Mouse (Mus musculus) heart, embryonic 12.5 days (tissue): ENCODE results near the gene Zmynd8. TPM values are rescaled to one million over a fixed set of nuclear protein-coding genes. Genes with fewer than 3 reads are reported as not detected.
"Not testable (repeated sequence)": the region's sequence is repeated elsewhere in the genome, so short reads cannot be mapped to it uniquely, and the experiment has no call there.

Source experiments
- ATAC-seq: fragments of 200-750 bp; cut with Nextera tagmentation; 2 replicates; pipeline ENCODE4 v1.8.0; 2017; ENCODE audit warnings: moderate TSS enrichment, moderate library complexity; ENCODE audit not compliant: insufficient number of reproducible peaks, low FRiP score
- H3K27ac ChIP-seq: fragments of 300-500 bp; sonication (generic); 2 replicates; pipeline ENCODE4 v1.5.1; 2016; ENCODE audit warnings: mild to moderate bottlenecking, moderate library complexity; ENCODE audit not compliant: poor library complexity, severe bottlenecking
- H3K27me3 ChIP-seq: fragments of 300-500 bp; sonication (generic); replicated peaks from 2 replicates; pipeline ENCODE4 v1.6.1; 2016; ENCODE audit warnings: mild to moderate bottlenecking, moderate library complexity
- H3K36me3 ChIP-seq: fragments of 300-500 bp; sonication (generic); 2 replicates; pipeline ENCODE4 v1.6.1; 2016; ENCODE audit warnings: mild to moderate bottlenecking, moderate library complexity
- H3K4me1 ChIP-seq: fragments of 300-500 bp; sonication (generic); replicated peaks from 2 replicates; pipeline ENCODE4 v1.6.1; 2016; ENCODE audit warnings: mild to moderate bottlenecking
- H3K4me2 ChIP-seq: fragments of 300-500 bp; sonication (generic); 2 replicates; pipeline ENCODE4 v1.6.1; 2016; ENCODE audit warnings: mild to moderate bottlenecking, moderate library complexity
- H3K4me3 ChIP-seq: fragments of 300-500 bp; sonication (generic); 2 replicates; pipeline ENCODE4 v1.5.1; 2016; ENCODE audit warnings: mild to moderate bottlenecking
- H3K9ac ChIP-seq: fragments of 300-500 bp; sonication (generic); 2 replicates; pipeline ENCODE4 v1.6.1; 2016; ENCODE audit warnings: mild to moderate bottlenecking, moderate library complexity
- H3K9me3 ChIP-seq: fragments of 300-500 bp; sonication (generic); replicated peaks from 2 replicates; pipeline ENCODE4 v1.6.1; 2016; ENCODE audit warnings: mild to moderate bottlenecking, moderate library complexity
- WGBS: fragments of 180-500 bp; shearing (Covaris S2); methylation state at CpG from one replicate; pipeline ENCODE4 v1.1.7; 2016; 5-methylcytosine and 5-hydroxymethylcytosine counted together
- polyA plus RNA-seq: library from polyadenylated mRNA; unstranded; fragments of >200 nt; fragmentation: Nextera tagmentation; extraction: Ambion mirVana; gene quantifications from 2 replicates; pipeline ENCODE4 v1.2.1, GENCODE M21; 2016

The Zmynd8 gene
- polyA plus RNA-seq, 1 experiment from 2014 or later = 44.7 TPM

DNA sequence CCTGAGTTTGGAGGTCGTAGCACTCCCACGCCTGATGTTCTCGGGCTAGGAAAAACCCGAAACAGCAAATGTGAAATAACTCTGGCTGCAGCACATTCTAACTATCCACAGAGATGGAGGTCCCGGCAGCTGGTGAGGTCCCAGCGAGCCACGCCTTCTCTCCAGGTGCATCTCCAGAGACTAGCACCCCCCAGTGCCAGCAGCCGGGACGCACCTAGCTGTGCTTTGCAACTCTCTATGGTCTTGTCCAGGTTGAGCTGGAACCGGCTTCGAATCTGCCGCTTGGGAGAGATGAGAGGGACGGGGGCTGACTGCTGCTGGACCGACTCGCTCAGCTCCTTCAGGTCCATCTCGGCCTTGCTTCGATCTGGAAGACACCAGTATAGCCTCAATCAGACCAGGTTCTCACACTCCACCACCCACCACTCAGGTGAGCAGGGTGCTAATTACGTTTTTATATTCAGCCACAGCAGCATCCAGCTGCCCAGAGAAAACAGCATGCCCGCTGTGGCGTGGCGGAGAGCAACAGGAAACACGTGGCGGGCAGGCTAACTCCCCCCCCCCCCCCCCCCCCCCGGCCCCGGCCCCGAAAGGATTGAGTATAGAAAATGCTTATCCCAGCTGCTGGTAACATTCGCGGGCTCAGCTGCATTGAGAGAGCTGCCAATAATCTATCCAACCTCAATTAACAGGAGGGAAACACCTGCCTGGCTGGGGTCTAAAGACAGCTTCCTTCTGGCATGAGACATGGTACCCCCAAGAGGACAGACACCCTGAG is 83.5 kb downstream of the Zmynd8 start:
- H3K4me2 ChIP-seq = no peak overlapping the region
- H3K4me1 ChIP-seq = peaks cover 40% of the 10 kb centered on the region
- H3K36me3 ChIP-seq = peaks cover 86% of the 10 kb centered on the region
- 90% methylated on average over 26 of the region's 28 CpGs for WGBS
- H3K4me3 ChIP-seq = no peak overlapping the region
- H3K9ac ChIP-seq = no peak overlapping the region
- no peak for ATAC-seq
- no peak overlapping the region for H3K27ac ChIP-seq
- H3K9me3 ChIP-seq = no peaks in the 10 kb centered on the region
- H3K27me3 ChIP-seq = no peaks in the 10 kb centered on the region

DNA sequence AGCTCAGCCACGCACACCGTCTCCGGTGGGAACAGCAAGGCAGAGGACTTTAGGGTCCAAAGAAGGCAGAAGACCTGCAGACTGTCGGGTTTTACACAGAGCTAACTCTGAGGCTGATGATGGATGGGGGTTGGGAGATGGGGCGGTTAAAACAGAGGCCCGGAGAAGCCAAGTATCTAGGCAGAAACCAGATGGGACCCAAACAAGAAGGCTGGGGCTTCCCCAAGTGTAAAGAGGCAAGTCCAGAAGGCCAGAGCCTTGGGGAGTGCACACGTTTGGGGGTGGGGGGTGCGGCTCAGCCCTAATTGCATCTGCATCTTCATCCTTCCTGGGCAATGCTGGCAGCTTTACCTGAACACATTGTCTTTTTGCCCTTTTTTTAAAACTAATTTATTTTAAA is 85.9 kb downstream of the Zmynd8 start:
- H3K27me3 ChIP-seq = no peaks in the 10 kb centered on the region
- H3K36me3 ChIP-seq = peaks cover 97% of the 10 kb centered on the region
- 90% methylated on average over 8 of the region's 8 CpGs for WGBS
- no peak overlapping the region for H3K27ac ChIP-seq
- H3K4me1 ChIP-seq = peaks cover 21% of the 10 kb centered on the region
- no peak overlapping the region for H3K4me3 ChIP-seq
- no peak overlapping the region for H3K4me2 ChIP-seq
- no peak overlapping the region for H3K9ac ChIP-seq
- no peaks in the 10 kb centered on the region for H3K9me3 ChIP-seq
- ATAC-seq = no peak

DNA sequence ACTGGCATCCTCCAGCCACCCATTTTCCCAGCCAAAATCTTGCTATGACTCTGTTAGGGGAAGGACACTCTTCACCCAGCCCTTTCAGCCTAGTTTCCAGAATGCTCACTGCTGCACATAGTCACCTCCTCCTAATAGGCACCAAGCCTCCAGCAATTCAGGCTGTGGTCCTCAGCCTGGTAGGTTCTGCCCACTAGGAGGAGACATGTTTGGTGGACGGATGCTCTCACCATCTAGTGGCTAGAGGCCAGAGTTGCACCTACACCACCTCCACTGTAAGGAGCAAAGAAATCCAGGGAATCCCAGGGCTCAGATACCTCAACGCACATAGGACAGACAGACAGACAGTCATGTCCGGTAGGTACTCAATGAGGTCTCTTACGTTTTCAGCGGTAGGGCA is 87.3 kb downstream of the Zmynd8 start:
- WGBS = 56% methylated on average over 5 of the region's 5 CpGs
- no peak overlapping the region for H3K9ac ChIP-seq
- no peak overlapping the region for H3K4me3 ChIP-seq
- no peak for ATAC-seq
- no peaks in the 10 kb centered on the region for H3K27me3 ChIP-seq
- H3K36me3 ChIP-seq = peaks cover 96% of the 10 kb centered on the region
- H3K9me3 ChIP-seq = no peaks in the 10 kb centered on the region
- peaks cover 7% of the 10 kb centered on the region for H3K4me1 ChIP-seq
- H3K27ac ChIP-seq = no peak overlapping the region
- H3K4me2 ChIP-seq = no peak overlapping the region

DNA sequence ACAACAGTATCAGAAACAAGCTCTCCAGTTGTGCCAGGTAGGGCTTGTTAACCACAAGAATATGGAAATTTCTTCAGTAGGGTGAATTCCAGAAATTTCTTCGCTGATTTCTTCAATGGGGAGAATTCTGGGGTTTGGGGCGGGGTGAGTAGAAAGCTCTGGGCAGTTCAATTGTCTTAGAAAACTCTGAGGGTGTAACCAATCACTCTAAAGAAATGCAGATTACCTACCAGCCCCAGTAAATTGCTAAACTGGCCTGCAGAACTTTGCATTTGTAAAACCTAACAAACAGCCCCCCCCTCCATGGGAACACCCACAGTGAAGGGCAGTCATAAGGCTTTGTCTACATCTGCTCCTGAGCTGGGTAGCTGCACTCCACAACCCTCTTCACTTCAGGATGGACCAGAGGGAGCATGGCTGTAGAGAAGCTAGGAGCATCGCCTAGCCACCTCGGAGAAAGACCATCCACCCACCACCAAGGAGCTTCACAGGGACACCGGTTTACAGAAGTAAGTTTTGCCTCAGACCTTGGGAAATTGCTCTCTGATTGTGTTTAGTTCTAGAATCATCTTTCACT is 88.8 kb downstream of the Zmynd8 start:
- no peak overlapping the region for H3K27ac ChIP-seq
- H3K27me3 ChIP-seq = no peaks in the 10 kb centered on the region
- no peak for ATAC-seq
- H3K9ac ChIP-seq = no peak overlapping the region
- H3K4me3 ChIP-seq = no peak overlapping the region
- H3K9me3 ChIP-seq = no peaks in the 10 kb centered on the region
- WGBS = 93% methylated on average over 5 of the region's 5 CpGs
- no peak overlapping the region for H3K4me2 ChIP-seq
- peaks cover 97% of the 10 kb centered on the region for H3K36me3 ChIP-seq
- H3K4me1 ChIP-seq = no peaks in the 10 kb centered on the region

DNA sequence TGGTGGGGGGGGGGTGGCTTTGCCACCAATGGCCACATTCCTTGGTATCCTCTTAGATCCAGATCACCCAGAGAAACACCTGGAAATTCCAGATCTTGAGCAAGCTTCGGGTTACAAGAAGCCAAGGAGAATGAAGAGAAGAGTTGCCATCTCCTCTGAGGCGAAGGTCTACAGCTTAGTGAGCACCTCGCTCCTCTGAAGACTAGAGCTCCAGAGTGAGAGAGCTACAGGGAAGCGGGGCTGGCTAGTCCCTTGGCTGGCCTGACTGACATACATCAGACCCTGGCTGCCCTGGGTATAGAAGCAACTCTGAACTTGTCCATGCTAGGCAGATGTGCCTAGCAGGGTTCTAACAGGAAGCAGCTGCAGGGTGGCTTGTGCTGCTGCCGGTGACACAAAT is 89.7 kb downstream of the Zmynd8 start:
- no peak overlapping the region for H3K4me3 ChIP-seq
- H3K9me3 ChIP-seq = no peaks in the 10 kb centered on the region
- H3K27me3 ChIP-seq = no peaks in the 10 kb centered on the region
- no peak overlapping the region for H3K9ac ChIP-seq
- no peaks in the 10 kb centered on the region for H3K4me1 ChIP-seq
- ATAC-seq = no peak
- 96% methylated on average over 5 of the region's 5 CpGs for WGBS
- no peak overlapping the region for H3K27ac ChIP-seq
- peaks cover 97% of the 10 kb centered on the region for H3K36me3 ChIP-seq
- no peak overlapping the region for H3K4me2 ChIP-seq

DNA sequence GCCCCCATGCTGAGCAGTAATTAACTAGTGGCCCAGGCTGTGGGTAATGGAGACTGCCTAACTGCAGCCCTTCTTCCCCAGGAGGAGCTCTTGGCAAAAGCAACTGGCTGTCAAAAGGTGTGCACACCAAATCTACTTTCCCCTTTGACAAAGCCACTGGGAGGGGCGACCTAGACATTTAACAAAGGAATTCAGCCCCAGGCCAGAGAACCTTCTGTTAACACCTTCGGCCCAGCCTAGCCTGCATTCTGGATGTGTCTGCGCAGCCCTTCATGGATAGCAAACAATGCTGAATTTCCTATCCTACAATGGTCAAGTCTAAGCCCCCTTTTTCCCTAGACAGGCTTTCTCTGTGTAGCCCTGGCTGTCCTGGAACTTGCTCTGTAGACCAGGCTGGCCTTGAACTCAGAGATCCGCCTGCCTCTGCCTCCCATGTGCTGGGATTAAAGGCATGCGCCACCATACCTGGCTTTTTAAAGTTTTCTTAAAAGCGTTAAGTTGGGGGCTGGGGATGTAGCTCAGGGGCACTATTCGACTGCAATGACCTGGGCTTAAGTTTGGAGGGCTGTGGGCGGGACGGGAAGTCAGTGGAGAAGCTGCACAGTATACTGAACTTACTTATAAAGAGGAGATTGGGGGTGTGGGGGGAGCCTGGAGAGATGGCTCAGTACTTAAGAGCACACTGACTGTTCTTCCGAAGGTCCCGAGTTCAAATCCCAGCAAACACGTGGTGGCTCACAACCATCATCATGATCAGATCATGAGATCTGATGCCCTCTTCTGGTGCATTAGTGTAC is 90.4 kb downstream of the Zmynd8 start:
- WGBS = 95% methylated on average over 12 of the region's 12 CpGs
- no peak overlapping the region for H3K4me2 ChIP-seq
- H3K4me3 ChIP-seq = no peak overlapping the region
- no peak overlapping the region for H3K27ac ChIP-seq
- H3K4me1 ChIP-seq = no peaks in the 10 kb centered on the region
- no peaks in the 10 kb centered on the region for H3K27me3 ChIP-seq
- ATAC-seq = no peak
- no peak overlapping the region for H3K9ac ChIP-seq
- peaks cover 92% of the 10 kb centered on the region for H3K36me3 ChIP-seq
- H3K9me3 ChIP-seq = no peaks in the 10 kb centered on the region

DNA sequence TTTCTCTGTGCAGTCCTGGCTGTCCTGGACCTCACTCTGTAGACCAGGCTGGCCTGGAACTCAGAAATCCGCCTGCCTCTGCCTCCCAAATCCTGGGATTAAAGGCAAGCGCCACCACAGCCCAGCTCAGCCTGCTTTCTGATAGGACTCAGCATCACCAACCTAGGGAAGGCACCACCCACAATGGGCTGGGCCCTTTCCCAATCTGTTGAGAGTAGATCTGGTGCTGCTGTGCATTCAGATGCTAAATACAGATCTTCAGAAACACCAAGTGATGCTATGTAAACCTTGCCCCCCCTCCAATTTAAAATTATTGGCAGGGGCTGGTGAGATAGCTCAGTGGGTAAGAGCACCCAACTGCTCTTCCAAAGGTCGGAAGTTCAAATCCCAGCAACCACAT is 98.6 kb downstream of the Zmynd8 start:
- H3K27me3 ChIP-seq, ATAC-seq, H3K9ac ChIP-seq, H3K4me2 ChIP-seq, H3K4me1 ChIP-seq, H3K27ac ChIP-seq, H3K4me3 ChIP-seq, H3K9me3 ChIP-seq: not testable (repeated sequence)
- WGBS = 92% methylated on average over 3 of the region's 3 CpGs
- H3K36me3 ChIP-seq = peaks cover 89% of the 10 kb centered on the region

DNA sequence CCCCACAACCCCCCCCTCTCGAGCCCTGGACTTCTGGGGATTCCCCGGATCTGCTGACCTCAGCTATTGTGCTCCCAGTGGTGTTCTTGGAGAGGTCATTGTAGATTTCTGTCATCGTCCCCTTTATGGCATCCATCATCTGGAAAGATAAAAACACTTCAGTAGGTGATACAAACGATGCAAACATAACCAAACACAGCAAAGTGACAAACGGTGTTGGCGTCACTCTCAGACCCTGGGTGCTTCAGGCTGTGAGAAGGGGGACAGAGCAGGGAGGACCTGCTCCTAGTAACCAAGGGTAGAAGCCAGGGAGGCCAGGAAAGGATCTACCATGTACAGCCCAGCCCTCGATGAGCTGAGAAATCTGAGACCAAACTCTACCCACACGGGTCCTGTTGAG is 100.9 kb downstream of the Zmynd8 start:
- peaks cover 92% of the 10 kb centered on the region for H3K36me3 ChIP-seq
- WGBS = 54% methylated on average over 8 of the region's 8 CpGs

DNA sequence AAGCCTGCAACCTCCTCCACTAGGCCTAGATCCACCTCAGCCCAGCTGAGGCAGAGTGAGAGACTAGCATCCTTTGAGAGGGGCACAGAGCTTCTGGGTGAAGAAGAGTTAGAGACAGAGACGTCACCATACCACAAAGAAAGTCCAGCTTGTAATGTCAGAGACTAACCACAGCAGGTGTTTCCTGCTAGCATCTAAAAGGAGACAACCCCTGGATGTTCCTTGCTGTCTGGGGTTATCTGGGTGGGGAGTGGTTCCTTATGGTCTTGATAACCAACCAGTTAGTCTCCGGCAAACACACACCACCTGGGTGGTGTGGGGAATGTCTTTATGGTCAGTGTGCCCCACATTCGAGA is 105.6 kb downstream of the Zmynd8 start:
- peaks cover 32% of the 10 kb centered on the region for H3K4me1 ChIP-seq
- WGBS = 53% methylated on average over 3 of the region's 3 CpGs
- ATAC-seq = no peak
- H3K27ac ChIP-seq = no peak overlapping the region
- H3K27me3 ChIP-seq = no peaks in the 10 kb centered on the region
- peaks cover 94% of the 10 kb centered on the region for H3K36me3 ChIP-seq
- no peak overlapping the region for H3K9ac ChIP-seq
- H3K9me3 ChIP-seq = no peaks in the 10 kb centered on the region
- H3K4me3 ChIP-seq = no peak overlapping the region
- no peak overlapping the region for H3K4me2 ChIP-seq

More for the DNA sequence above, 100.9 kb downstream of the Zmynd8 start:
- H3K4me2 ChIP-seq = no peak overlapping the region
- H3K9me3 ChIP-seq = no peaks in the 10 kb centered on the region
- H3K27me3 ChIP-seq = no peaks in the 10 kb centered on the region
- ATAC-seq = no peak
- no peak overlapping the region for H3K9ac ChIP-seq
- peaks cover 9% of the 10 kb centered on the region for H3K4me1 ChIP-seq
- no peak overlapping the region for H3K27ac ChIP-seq
- H3K4me3 ChIP-seq = no peak overlapping the region

DNA sequence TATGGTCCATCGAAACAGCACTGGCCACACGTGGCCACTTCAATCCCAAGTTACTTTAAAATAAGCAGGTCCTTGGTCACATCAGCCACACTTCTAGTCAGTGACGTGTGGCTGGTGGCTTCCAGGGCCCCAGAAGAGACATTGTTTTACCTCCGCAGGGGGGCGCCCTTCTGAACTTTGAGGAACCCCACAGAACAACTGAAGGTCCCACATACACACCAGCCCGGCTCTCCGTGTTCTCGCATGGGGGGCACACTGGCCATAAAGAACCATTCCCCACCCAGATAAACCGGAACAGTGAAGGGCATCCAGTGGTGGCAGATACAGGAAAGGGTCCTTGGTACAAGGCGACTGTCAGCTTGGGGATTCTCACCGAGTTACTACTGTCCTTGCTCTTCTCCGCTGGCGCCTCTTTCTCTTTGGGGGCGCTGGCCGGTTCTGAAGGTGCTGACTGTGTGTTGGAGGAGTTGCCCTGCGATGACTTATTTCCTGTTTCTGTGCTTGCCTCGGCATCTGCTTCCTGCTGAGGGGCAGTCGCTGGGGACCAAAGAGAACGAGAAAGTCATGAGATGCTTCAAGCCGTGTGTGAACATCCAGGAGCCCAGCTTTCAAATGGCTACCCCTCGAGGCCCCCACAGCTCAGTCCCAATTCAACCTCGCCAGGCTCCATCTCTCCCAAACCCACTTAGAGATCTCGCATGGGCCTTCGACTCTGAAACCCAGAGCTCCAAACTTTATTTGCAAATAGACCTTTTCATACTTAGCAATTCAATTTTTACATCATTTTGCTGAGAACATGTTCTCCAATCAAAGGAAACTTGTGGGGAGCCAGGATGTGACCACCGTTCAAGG is 106.2 kb downstream of the Zmynd8 start:
- H3K9me3 ChIP-seq = no peaks in the 10 kb centered on the region
- H3K4me2 ChIP-seq = no peak overlapping the region
- H3K36me3 ChIP-seq = peaks cover 92% of the 10 kb centered on the region
- no peaks in the 10 kb centered on the region for H3K27me3 ChIP-seq
- no peak overlapping the region for H3K27ac ChIP-seq
- H3K9ac ChIP-seq = no peak overlapping the region
- ATAC-seq = no peak; the same call in 1 of the 2 replicates
- peaks cover 38% of the 10 kb centered on the region for H3K4me1 ChIP-seq
- no peak overlapping the region for H3K4me3 ChIP-seq
- whole genome bisulfite sequencing = 72% methylated on average over 25 of the region's 25 CpGs

DNA sequence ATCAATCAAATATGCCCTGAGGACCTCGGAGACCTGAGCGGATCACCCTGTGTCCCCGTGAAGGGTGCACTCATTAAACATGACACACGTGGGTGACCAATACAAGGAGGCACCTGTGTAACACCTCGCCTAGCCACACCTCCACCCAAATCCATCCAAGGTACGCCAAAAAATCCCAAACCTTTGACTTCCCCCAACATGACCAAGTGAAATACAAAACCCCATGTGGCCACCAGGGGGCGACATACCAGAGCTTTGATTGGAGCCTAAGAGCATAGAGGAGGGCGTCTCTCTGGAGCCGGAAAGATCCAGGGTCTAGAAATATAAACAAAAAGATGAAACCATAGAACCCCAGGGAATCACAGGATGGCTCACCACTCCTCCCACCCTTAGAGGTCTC is 107.2 kb downstream of the Zmynd8 start:
- H3K4me1 ChIP-seq = peaks cover 43% of the 10 kb centered on the region
- H3K4me3 ChIP-seq = no peak overlapping the region
- H3K9me3 ChIP-seq = no peaks in the 10 kb centered on the region
- H3K36me3 ChIP-seq = peaks cover 93% of the 10 kb centered on the region
- no peak for ATAC-seq
- H3K4me2 ChIP-seq = no peak overlapping the region
- H3K27me3 ChIP-seq = no peaks in the 10 kb centered on the region
- 68% methylated on average over 9 of the region's 9 CpGs for WGBS
- no peak overlapping the region for H3K9ac ChIP-seq
- H3K27ac ChIP-seq = no peak overlapping the region
